Mouse (Mus musculus): ENCODE data around the gene Fthl17f.
"Not testable (repeated sequence)": the region's sequence is repeated elsewhere in the genome, so short reads cannot be mapped to it uniquely, and the experiment has no call there.

The Fthl17f gene

DNA sequence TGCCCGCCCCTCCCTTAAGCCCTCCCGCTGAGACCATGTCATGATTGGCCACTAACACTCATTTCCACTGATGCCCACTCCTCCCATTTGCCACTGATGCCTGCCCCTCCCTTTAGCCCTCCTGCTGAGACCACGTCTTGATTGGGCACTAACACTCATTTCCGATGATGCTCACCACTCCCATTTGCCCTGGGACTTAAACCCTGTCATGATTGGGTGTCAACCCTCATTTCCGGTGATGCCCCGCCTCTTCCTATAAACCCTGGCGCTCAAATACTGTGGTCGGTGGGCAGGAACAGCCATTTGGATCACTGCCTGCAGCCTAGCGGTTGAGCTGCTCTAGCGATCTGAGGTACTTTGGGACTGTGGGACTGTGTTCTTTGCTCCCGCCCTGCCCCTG is at the start of gene Fthl17f:
Gene Fthl17f, plus strand, starts transcription at position 301 of the 400 bp plus-strand sequence.
- not testable (repeated sequence) for DNase-seq (ENCODE audit: low spot score)

DNA sequence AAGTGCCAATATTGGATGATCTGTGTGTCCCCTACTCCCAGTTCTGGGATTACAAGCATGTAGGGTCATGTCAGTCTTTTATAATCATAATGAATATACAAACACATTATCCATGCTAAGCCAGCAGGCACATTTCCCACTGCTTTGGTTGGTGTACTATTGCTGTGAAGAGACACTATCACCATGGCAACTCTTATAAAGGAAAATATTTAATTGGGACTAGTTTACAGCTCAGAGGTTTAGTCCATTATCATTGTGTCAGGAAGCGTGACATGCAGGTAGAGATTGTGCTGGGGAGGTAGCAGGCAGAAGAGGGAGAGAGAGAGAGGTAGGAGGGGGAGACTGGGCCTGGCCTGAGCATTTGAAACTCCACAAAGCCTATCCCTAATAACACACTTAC is 46.7 kb upstream of the Fthl17f start:
- DNase-seq (ENCODE audit: low spot score) = no peak

DNA sequence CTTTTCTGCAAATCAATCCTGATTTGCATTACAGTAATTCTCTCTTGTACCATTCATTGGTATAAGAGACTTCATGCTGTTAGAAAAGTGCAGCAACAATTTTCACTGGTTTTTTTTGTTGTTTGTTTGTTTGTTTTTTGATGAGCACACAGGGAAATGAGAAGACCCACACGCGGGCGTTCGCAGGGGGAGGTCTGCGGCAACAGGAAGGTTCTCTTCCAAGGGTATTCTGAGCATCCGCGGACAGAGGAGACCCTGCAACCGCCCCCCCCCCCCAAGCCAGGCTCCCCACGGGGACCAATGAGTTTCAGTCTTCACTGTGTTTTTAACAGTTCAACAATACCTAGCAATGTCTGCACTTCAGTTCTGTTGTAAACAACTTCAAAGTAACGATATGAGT is 43.3 kb upstream of the Fthl17f start:
- DNase-seq (ENCODE audit: low spot score) = no peak

DNA sequence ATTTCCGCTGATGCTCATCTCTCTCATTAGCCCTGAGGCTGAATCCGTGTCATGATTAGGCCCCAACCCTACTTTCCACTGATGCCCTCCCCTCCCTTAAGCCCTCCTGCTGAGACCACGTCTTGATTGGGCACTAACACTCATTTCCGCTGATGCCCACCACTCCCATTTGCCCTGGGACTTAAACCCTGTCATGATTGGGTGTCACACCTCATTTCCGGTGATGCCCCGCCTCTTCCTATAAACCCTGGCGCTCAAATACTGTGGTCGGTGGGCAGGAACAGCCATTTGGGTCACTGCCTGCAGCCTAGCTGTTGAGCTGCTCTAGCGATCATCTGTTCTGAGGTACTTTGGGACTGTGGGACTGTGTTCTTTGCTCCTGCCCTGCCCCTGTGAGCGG is 29.6 kb upstream of the Fthl17f start, which contains the start of gene Fthl17e:
Gene Fthl17e, plus strand, starts transcription at position 301 of the 400 bp plus-strand sequence.
- not testable (repeated sequence) for DNase-seq (ENCODE audit: low spot score)

DNA sequence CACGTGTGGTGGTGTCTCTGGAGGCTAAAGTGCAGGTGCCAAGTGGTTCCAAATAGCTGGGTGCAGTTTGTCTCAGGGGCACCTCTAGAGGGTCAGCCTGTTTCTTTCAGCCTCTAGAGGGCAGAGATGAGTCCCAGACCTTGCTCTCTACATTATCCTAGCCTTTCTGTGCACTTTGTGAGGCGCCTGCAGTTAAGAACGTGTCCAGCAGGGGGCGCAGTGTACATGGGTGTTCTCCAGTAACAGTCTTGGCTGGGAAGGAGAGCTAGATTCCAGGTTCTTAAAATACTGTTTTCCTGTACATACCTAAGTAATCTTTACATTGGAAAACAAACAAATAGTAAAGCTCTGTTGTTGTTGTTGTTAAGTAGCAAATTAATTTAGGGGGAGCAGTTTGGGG is 21.2 kb upstream of the Fthl17f start:
- DNase-seq (ENCODE audit: low spot score) = not testable (repeated sequence)

DNA sequence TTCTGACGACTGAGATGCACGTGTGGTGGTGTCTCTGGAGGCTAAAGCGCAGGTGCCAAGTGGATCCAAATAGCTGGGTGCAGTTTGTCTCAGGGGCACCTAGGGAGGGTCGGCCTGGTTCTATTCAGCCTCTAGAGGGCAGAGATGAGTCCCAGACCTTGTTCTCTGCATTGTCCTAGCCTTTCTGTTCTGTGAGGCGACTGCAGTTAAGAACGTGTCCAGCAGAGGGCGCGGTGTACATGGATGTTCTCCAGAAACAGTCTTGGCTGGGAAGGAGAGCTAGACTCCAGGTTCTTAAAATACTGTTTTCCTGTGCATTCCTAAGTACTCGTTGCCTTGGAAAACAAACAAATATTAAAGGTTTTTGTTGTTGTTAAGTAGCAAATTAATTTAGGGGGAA is 1.9 kb upstream of the Fthl17f start:
- peak; percentile 88 for DNase-seq (ENCODE audit: low spot score)

DNA sequence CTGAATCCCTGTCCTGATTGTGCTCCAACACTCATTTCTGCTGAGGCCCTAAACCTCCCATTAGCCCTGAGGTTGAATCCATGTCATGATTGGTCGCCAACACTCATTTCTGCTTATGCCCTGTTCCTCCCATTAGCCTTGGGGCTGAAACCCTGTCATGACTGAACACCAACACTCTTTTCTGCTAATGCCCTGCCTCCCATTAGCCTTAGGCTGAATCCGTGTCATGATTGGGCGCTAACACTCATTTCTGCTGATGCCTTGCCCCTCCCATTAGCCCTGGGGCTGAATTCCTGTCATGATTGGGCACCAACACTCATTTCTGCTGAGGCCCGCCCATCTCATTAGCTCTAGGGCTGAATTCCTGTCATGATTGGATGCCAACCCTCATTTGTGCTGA is 714 bp upstream of the Fthl17f start:
- no peak for DNase-seq (ENCODE audit: low spot score)

DNA sequence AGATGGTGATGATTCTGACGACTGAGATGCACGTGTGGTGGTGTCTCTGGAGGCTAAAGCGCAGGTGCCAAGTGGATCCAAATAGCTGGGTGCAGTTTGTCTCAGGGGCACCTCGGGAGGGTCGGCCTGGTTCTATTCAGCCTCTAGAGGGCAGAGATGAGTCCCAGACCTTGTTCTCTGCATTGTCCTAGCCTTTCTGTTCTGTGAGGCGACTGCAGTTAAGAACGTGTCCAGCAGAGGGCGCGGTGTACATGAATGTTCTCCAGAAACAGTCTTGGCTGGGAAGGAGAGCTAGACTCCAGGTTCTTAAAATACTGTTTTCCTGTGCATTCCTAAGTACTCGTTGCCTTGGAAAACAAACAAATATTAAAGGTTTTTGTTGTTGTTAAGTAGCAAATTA is 14.9 kb downstream of the Fthl17f start:
- DNase-seq (ENCODE audit: low spot score) = peak; percentile 16

DNA sequence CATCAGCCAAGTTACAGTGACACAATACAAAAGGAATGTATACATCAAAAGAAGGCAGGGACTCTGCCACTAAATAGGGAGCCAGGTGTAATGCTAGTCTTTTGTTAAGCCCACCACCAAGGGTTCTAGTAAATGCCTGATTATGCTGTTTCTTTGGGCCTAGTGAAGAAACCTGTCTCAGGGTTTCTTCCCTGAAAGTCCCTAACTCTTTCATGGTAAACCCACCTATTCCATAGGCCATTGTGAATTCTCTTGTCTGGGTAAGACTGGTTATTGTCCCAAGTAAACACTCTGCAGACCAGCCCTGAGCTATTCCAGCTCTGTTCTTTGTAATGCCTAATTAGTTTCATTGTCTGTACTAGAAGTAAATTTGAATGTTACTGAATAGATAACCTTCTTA is 32.3 kb downstream of the Fthl17f start:
- DNase-seq (ENCODE audit: low spot score) = not testable (repeated sequence)

DNA sequence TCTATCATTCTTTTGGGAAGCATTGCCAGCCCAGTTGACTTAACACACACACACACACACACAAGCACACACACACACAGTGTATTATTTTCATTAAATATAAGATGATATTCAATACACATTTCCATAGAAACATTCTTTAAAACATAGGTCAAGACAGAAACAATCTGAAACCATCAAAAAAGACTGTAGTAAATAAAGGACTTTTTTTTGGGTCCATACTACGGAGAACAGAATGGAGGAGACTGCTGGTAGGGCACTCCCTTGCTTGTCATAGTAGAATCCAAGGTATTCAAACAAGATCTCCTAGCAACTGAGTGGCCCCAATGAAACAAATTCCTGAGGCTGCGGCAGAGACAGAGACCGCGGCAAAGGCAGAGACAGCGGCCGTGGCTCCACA is 41.4 kb downstream of the Fthl17f start, which contains the start of gene 4930402K13Rik:
Gene 4930402K13Rik, plus strand, starts transcription at position 301 of the 400 bp plus-strand sequence.
- no peak for DNase-seq (ENCODE audit: low spot score)

DNA sequence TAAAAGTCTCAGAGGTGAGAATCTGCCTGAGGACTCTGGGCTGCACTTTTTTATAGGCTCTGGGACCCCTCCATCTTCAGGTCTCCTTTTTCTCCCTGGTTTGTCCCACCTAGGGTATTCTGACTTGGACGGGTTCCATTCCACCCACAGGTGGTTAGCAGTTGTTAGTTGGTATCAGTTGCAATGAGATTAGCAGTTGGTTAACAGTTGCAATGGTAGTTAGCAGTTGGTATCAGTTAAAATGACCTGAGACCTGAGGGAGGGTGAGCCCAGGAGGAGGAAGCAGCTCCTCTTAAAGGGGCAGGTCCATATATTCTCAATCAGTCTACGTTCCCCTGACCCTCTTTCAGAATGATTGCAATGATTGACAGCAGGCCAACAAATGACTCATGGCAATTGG is 47.6 kb downstream of the Fthl17f start:
- no peak for DNase-seq (ENCODE audit: low spot score)
